Mouse (Mus musculus): Measurements from ENCODE around the gene S100a16.

DNA sequence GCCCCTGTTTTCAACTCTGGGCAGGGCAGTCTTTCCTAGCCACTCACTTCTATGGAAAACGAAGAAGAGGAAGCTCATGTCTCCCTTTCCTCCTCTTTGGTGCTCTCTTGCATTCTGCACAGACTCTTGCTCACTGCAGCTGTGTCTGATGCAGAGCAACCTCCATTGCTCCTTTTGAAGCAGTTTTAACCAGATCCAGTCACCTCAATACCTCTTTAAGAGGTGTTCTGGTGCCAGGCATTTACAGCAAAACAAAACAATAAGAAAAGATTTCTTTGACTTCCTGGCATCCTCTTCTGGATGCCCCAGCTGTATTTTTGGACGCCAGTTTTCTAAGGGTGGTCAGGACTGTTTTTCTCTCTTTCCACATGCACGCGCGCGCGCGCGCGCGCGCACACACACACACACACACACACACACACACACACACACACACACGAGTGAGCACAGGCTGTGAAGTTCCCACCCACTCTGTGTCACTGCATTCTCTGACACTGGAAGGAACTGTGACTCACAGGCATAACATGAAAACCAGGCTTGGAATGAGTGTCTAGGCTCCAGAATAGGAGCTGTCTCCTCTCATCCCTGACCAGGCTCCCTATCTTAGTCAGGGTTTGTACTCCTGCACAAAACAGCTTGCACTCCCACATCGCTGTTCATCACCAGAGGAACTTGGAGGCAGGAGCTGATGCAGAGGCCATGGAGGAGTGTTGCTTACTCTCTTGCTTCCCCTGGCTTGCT lies 50.5 kb downstream of the S100a16 start:
- TF ChIP-seq CTCF (IDR thresholded peaks at IDR 0.05; ENCODE audit: low read depth): no peak
- no peak for TF ChIP-seq EP300 (IDR thresholded peaks at IDR 0.05; ENCODE audit: low read depth)
